Mouse (Mus musculus) spleen, adult 2 months (tissue): ENCODE results near the gene Xpnpep1.

Experiments
- CTCF ChIP-seq: fragments of 200-500 bp; IDR thresholded peaks from 2 replicates; pipeline ENCODE4 v1.5.1; 2011; ENCODE audit warnings: mild to moderate bottlenecking, inconsistent platforms; ENCODE audit not compliant: insufficient read depth, insufficient read length, insufficient replicate concordance; ENCODE audit errors: extremely low read depth
- POLR2A ChIP-seq: fragments of 200-500 bp; IDR thresholded peaks from 2 replicates; pipeline ENCODE4 v1.6.1; 2011; ENCODE audit warnings: low read depth, low read length, inconsistent platforms

DNA sequence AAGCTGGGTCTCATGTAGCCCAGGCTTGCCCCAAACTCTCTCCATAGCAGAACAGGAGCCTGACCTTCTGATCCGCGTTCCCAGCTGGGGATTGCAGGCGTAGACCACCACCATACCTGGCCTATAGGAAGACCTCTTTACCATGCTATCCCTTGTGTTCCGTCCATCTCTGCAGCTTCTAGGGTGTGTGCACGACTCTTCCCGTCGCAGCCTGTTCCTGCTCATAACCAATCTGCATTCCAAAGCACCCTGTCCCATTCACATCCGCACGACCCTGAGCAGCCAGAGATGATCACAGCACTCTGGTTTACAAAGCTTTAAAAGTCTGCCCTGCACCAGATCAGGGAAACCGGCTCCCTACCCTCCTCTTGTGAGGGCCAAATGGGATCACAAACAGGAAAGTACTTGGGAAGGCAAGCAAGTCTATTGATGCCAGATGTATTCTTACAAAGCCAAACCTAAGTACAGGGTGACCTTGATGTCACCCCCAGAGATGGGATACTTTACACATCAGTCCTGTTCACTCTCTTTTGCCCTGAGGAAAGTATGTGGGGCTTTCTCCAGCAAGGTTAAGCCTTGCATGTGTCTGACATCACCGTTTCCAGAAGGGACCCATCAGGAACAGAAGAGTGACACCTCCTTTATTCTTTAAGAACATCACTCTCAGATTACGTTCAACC, 24.4 kb upstream of the Xpnpep1 start:
- TF ChIP-seq CTCF: no peak
- no peak for TF ChIP-seq POLR2A
